Mouse (Mus musculus) heart, adult 9 months (tissue): ENCODE measurements around the gene Mtrex.
A peak's percentile ranks its signal among the peaks of the same experiment; 100 is the strongest.

Experiments
- DNase-seq, 2 experiments: peaks; one replicate each; pipeline ENCODE4 v3.0.0; 2022; ENCODE audit warnings: low spot score in 2 of 2

Gene Mtrex

GRCm38 (mm10) chr13:112927287-112928001 is at the start of gene Mtrex, which contains the start of gene Dhx29:
Mtrex (minus strand) TSS chr13:112927398.
Dhx29 (plus strand) TSS chr13:112927454.
- DNase-seq, result peak; percentile 99

GRCm38 (mm10) chr13:112976720-112977119 is 49.5 kb upstream of the Mtrex start:
- no peak for DNase-seq

- no peak for DNase-seq
Observed at GRCm38 (mm10) chr13:112967267-112967666, 40.1 kb upstream of the Mtrex start.

GRCm38 (mm10) chr13:112964421-112964820 is 37.2 kb upstream of the Mtrex start:
- no peak for DNase-seq

- no peak for DNase-seq
Observed at GRCm38 (mm10) chr13:112963081-112963480, 35.9 kb upstream of the Mtrex start.

GRCm38 (mm10) chr13:112954067-112954466 is 26.9 kb upstream of the Mtrex start:
- DNase-seq, result no peak

- no peak for DNase-seq
Observed at GRCm38 (mm10) chr13:112945900-112946299, 18.7 kb upstream of the Mtrex start.

GRCm38 (mm10) chr13:112945312-112945711 is 18.1 kb upstream of the Mtrex start:
- DNase-seq, result no peak

GRCm38 (mm10) chr13:112941879-112942330 is 14.7 kb upstream of the Mtrex start:
- no peak for DNase-seq

GRCm38 (mm10) chr13:112938130-112938529 is 10.9 kb upstream of the Mtrex start:
- no peak for DNase-seq

- no peak for DNase-seq
Observed at GRCm38 (mm10) chr13:112928038-112928668, 955 bp upstream of the Mtrex start.

- peak; percentile 2 to 3 for DNase-seq
Observed at GRCm38 (mm10) chr13:112926796-112927195, 402 bp downstream of the Mtrex start.

GRCm38 (mm10) chr13:112925976-112926375 is 1.2 kb downstream of the Mtrex start:
- DNase-seq, result no peak

- no peak for DNase-seq
Observed at GRCm38 (mm10) chr13:112925266-112925665, 1.9 kb downstream of the Mtrex start.

- no peak for DNase-seq
Observed at GRCm38 (mm10) chr13:112920906-112921305, 6.3 kb downstream of the Mtrex start.

GRCm38 (mm10) chr13:112919141-112919865 is 7.9 kb downstream of the Mtrex start:
- DNase-seq, result no peak

- no peak for DNase-seq
Observed at GRCm38 (mm10) chr13:112910434-112910833, 16.8 kb downstream of the Mtrex start.

GRCm38 (mm10) chr13:112909663-112910062 is 17.5 kb downstream of the Mtrex start:
- peak; percentile 6 to 7 for DNase-seq

- no peak for DNase-seq
Observed at GRCm38 (mm10) chr13:112902176-112902575, 25.0 kb downstream of the Mtrex start.

GRCm38 (mm10) chr13:112887234-112887633 is 40.0 kb downstream of the Mtrex start:
- no peak for DNase-seq

GRCm38 (mm10) chr13:112871500-112872266 is 55.5 kb downstream of the Mtrex start:
- no peak for DNase-seq
